ENCODE assay signal across 24 mouse cellular contexts in genomic region chr12:111874601-111875140, GRCm38 (mm10).
"Had no signal": no experiment of that assay in that cellular context is flagged by ENCODE, and none has a peak within 500 bp of the region (broad histone marks: within the 10 kb centered on the region; RNA-seq: fewer than 3 reads in every experiment).

No protein-coding gene starts in this region.

- H3K27me3 ChIP-seq: heart, embryonic 13.5 days; heart, embryonic 15.5 days; hindbrain, embryonic 12.5 days; intestine, embryonic 15.5 days; limb, embryonic 12.5 days; liver, embryonic 13.5 days; liver, embryonic 15.5 days had no signal

- H3K27ac ChIP-seq: gastrocnemius, adult 2 months; heart, adult 2 months; heart, embryonic 13.5 days; heart, embryonic 15.5 days; hindbrain, embryonic 10.5 days; hindbrain, embryonic 12.5 days; hindbrain, embryonic 14.5 days; intestine, embryonic 15.5 days; layer of hippocampus, adult 2 months; left cerebral cortex, adult 2 months; limb, embryonic 10.5 days; limb, embryonic 12.5 days; liver, embryonic 13.5 days; liver, embryonic 15.5 days had no signal

- H3K9me3 ChIP-seq: heart, embryonic 13.5 days; heart, embryonic 15.5 days; hindbrain, embryonic 10.5 days; hindbrain, embryonic 12.5 days; intestine, embryonic 15.5 days; limb, embryonic 10.5 days; limb, embryonic 12.5 days; liver, embryonic 13.5 days; liver, embryonic 15.5 days had no signal

- H3K4me3 ChIP-seq: gastrocnemius, adult 2 months; heart, adult 2 months; heart, embryonic 13.5 days; heart, embryonic 15.5 days; hindbrain, embryonic 10.5 days; hindbrain, embryonic 12.5 days; intestine, embryonic 15.5 days; layer of hippocampus, adult 2 months; left cerebral cortex, adult 2 months; limb, embryonic 10.5 days; limb, embryonic 12.5 days; liver, embryonic 13.5 days; liver, embryonic 15.5 days had no signal

- DNase-seq: gastrocnemius, adult 2 months; gastrocnemius, postnatal 10 days; gastrocnemius, postnatal 25 days; heart, adult 2 months; heart, postnatal 4 days; kidney, adult 18-20 months; kidney, adult 8-10 months; kidney, postnatal 10 days; kidney, postnatal 25 days; kidney, postnatal 4 days; liver; liver, embryonic 13.5 days; liver, postnatal 0 days had no signal

- H3K4me1 ChIP-seq: hindbrain, embryonic 10.5 days; hindbrain, embryonic 12.5 days; intestine, embryonic 15.5 days; limb, embryonic 10.5 days; limb, embryonic 12.5 days had no signal

- H3K36me3 ChIP-seq: hindbrain, embryonic 10.5 days; intestine, embryonic 15.5 days; limb, embryonic 10.5 days; limb, embryonic 12.5 days had no signal
